Mouse (Mus musculus) bone marrow, adult 2 months (tissue): ENCODE data around the gene Soat1. TPM values are rescaled to one million over a fixed set of nuclear protein-coding genes. Genes with fewer than 3 reads are reported as not detected.

ENCODE experiments used
- H3K27ac ChIP-seq: fragments of 200-500 bp; 2 replicates; pipeline ENCODE4 v1.5.1; 2012; ENCODE audit warnings: low read depth, mild to moderate bottlenecking, control low read depth, inconsistent platforms, low read length; ENCODE audit not compliant: control insufficient read depth, poor library complexity, insufficient read depth
- H3K4me1 ChIP-seq: fragments of 200-500 bp; 2 replicates; pipeline ENCODE4 v1.6.1; 2011; ENCODE audit warnings: low read length; ENCODE audit not compliant: control insufficient read depth, insufficient read depth
- H3K4me3 ChIP-seq: fragments of 200-500 bp; replicated peaks from 2 replicates; pipeline ENCODE3; 2011; ENCODE audit warnings: mild to moderate bottlenecking, low read depth, low read length, control low read depth; ENCODE audit not compliant: control insufficient read depth
- CTCF ChIP-seq: fragments of 200-500 bp; IDR thresholded peaks from 2 replicates; pipeline ENCODE4 v1.5.1; 2011; ENCODE audit warnings: low read length, control low read depth; ENCODE audit not compliant: control insufficient read depth, insufficient read depth
- POLR2A ChIP-seq: fragments of 200-500 bp; IDR thresholded peaks from 2 replicates; pipeline ENCODE4 v1.6.1; 2011; ENCODE audit warnings: low read depth, mild to moderate bottlenecking, control low read depth, low read length, borderline replicate concordance; ENCODE audit not compliant: control insufficient read depth
- WGBS: fragments of 180-500 bp; shearing (Covaris S2); methylation state at CpG from one replicate; pipeline ENCODE4 v1.1.7; 2018; 5-methylcytosine and 5-hydroxymethylcytosine counted together
- polyA plus RNA-seq: library from polyadenylated mRNA; stranded (reverse); fragments of >200 nt; gene quantifications from 2 replicates; pipeline ENCODE4 v1.2.4, GENCODE M21; 2011; ENCODE audit warnings: low replicate concordance; ENCODE audit not compliant: missing spikeins, insufficient read depth, insufficient read length

The Soat1 gene
- polyA plus RNA-seq, 1 experiment: 14.6 TPM

- 44% methylated on average over 12 of the region's 12 CpGs for WGBS
- TF ChIP-seq CTCF: no peak
- no peak for TF ChIP-seq POLR2A
- H3K27ac ChIP-seq: no peak overlapping the region
- no peak overlapping the region for H3K4me3 ChIP-seq
- H3K4me1 ChIP-seq: peaks cover 1% of the 10 kb centered on the region
These were observed 11.7 kb downstream of the Soat1 start for GRCm38 (mm10) chr1:156462273-156462991.

- 83% methylated on average over 6 of the region's 6 CpGs for WGBS
- Histone ChIP-seq H3K4me1 (peaks cover 1% of the 10 kb centered on the region), H3K4me3 (no peak overlapping the region), H3K27ac (no peak overlapping the region)
- TF ChIP-seq CTCF (no peak), POLR2A (no peak)
These were observed 13.1 kb downstream of the Soat1 start for GRCm38 (mm10) chr1:156461036-156461435.

- TF ChIP-seq CTCF (no peak), POLR2A (no peak)
- peak overlapping the region; percentile 42; the same call in 1 of the 2 replicates for H3K27ac ChIP-seq
- peaks cover 1% of the 10 kb centered on the region for H3K4me1 ChIP-seq
- 75% methylated on average over 4 of the region's 4 CpGs for WGBS
- no peak overlapping the region for H3K4me3 ChIP-seq
These were observed 13.9 kb downstream of the Soat1 start for GRCm38 (mm10) chr1:156460216-156460615.

- WGBS: 17% methylated on average over 3 of the region's 3 CpGs
- peak overlapping the region; percentile 42; the same call in 1 of the 2 replicates for H3K27ac ChIP-seq
- no peak overlapping the region for H3K4me3 ChIP-seq
- TF ChIP-seq CTCF: no peak
- TF ChIP-seq POLR2A: no peak
- peaks cover 1% of the 10 kb centered on the region for H3K4me1 ChIP-seq
These were observed 14.4 kb downstream of the Soat1 start for GRCm38 (mm10) chr1:156459690-156460089.

- WGBS: 32% methylated on average over 8 of the region's 8 CpGs
- Histone ChIP-seq H3K27ac (peak overlapping the region; percentile 35; the same call in 1 of the 2 replicates), H3K4me1 (peaks cover 1% of the 10 kb centered on the region)
These were observed 15.6 kb downstream of the Soat1 start for GRCm38 (mm10) chr1:156458391-156459060.

GRCm38 (mm10) chr1:156455005-156455758 is 18.9 kb downstream of the Soat1 start:
- no peak for TF ChIP-seq CTCF
- TF ChIP-seq POLR2A: no peak

More at GRCm38 (mm10) chr1:156458391-156459060, 15.6 kb downstream of the Soat1 start:
- no peak for TF ChIP-seq POLR2A
- no peak for TF ChIP-seq CTCF
- H3K4me3 ChIP-seq: no peak overlapping the region

GRCm38 (mm10) chr1:156454384-156454783 is 19.7 kb downstream of the Soat1 start:
- Histone ChIP-seq H3K4me3 (no peak overlapping the region), H3K4me1 (peaks cover 1% of the 10 kb centered on the region; the same call in 1 of the 2 replicates), H3K27ac (no peak overlapping the region)
- no peak for TF ChIP-seq CTCF
- no peak for TF ChIP-seq POLR2A
- WGBS: 64% methylated on average over 7 of the region's 7 CpGs

More at GRCm38 (mm10) chr1:156455005-156455758, 18.9 kb downstream of the Soat1 start:
- no peak overlapping the region for H3K4me3 ChIP-seq
- no peak overlapping the region for H3K27ac ChIP-seq
- H3K4me1 ChIP-seq: peaks cover 1% of the 10 kb centered on the region; the same call in 1 of the 2 replicates
- WGBS: 88% methylated on average over 2 of the region's 2 CpGs

GRCm38 (mm10) chr1:156453876-156454275 is 20.3 kb downstream of the Soat1 start:
- 86% methylated on average over 10 of the region's 10 CpGs for WGBS
- TF ChIP-seq POLR2A (no peak), CTCF (no peak)
- no peak overlapping the region for H3K27ac ChIP-seq
- peaks cover 1% of the 10 kb centered on the region; the same call in 1 of the 2 replicates for H3K4me1 ChIP-seq
- no peak overlapping the region for H3K4me3 ChIP-seq
